Mouse (Mus musculus) ZHBTc4 (cell line): ENCODE measurements around the gene Lpcat2b.
"Not testable (repeated sequence)": the region's sequence is repeated elsewhere in the genome, so short reads cannot be mapped to it uniquely, and the experiment has no call there.

Source experiments
- DNase-seq: peaks from one replicate; pipeline ENCODE4 v3.0.0-alpha.2; 2011; ENCODE audit warnings: low read depth, low spot score

Gene Lpcat2b

DNA sequence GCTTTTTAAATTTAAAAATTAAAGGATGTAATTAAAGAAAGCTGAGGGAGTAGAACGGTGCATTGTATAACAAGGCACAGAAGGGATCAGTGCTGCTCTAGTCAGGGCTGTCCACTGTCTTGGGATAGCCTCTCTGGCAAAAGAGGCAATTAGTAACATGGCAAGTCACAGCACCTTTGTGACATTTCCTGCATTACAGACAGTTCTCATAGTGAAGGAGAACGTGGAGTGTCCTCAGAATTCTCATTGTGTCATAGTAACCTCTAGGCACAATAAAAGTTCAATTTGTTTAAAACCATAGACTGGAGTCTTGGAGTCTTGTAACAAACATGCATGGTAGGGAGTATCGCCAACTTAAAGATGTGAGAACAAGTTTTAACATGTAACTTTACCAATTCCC, at the start of gene Lpcat2b:
Lpcat2b (plus strand) TSS at position 301 of the 400 bp plus-strand sequence.
- no peak for DNase-seq

DNA sequence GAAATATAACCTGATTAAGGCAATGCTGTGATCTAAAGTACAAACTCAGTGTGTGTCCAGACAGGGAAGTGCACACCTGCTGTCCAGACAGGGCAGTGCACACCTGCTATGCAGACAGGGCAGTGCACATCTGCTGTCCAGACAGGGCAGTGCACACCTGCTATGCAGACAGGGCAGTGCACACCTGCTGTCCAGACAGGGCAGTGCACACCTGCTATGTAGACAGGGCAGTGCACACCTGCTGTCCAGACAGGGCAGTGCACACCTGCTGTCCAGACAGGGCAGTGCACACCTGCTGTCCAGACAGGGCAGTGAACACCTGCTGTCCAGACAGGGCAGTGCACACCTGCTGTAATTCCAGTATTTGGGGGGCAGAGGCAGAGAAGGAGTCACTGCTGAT, 44.9 kb upstream of the Lpcat2b start:
- not testable (repeated sequence) for DNase-seq

DNA sequence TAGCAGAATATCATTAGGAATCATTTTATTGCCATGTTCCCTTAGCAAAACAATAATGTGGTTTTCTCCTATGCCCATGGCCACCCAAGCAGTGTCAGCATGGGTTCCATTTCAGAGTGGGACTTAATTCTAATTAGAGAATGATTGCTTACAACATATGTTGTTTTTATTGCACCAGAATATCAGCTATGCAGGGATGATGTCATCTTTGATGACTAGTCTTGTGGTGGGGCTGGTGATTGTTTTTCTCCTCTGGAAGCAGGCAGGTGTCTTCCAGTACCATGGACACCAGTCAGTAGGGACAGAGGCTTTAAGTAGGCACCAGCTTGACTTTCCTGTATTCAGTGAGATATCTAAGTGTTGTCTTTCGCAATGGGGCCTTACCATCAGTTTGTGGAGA, 43.6 kb upstream of the Lpcat2b start:
- no peak for DNase-seq

DNA sequence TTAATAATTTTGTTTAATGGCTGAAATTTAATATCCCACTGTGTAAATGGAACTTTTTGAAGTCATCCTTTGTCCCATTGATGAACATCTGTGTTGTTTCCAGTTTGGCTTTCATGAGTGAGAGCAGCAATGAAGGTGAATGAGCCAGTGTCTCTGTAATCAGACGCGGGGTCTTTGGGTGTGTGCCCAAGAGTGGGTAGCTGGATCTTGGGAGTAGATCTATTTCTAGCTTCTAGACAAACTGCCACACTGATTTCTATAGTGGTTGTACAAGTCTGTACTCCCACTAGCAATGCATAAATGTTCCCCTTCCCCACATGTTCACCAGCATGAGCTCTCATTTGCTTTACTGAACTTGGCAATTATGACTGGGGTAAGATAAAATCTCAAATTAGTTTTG, 42.0 kb upstream of the Lpcat2b start:
- no peak for DNase-seq

GRCm38 (mm10) chr5:107394437-107394836, 36.9 kb upstream of the Lpcat2b start:
- DNase-seq, result no peak

GRCm38 (mm10) chr5:107402436-107402835, 28.9 kb upstream of the Lpcat2b start, which contains the start of gene Ephx4:
Ephx4 (plus strand) TSS chr5:107402736.
- DNase-seq, result no peak

- DNase-seq, result peak; percentile 67
Observed at GRCm38 (mm10) chr5:107403011-107403946, 28.1 kb upstream of the Lpcat2b start.

- DNase-seq, result no peak
Observed at GRCm38 (mm10) chr5:107403947-107404684, 27.2 kb upstream of the Lpcat2b start.

GRCm38 (mm10) chr5:107405361-107405760, 26.0 kb upstream of the Lpcat2b start:
- no peak for DNase-seq

GRCm38 (mm10) chr5:107410305-107410704, 21.0 kb upstream of the Lpcat2b start:
- no peak for DNase-seq

- no peak for DNase-seq
Observed at GRCm38 (mm10) chr5:107411326-107411725, 20.0 kb upstream of the Lpcat2b start.

- DNase-seq, result no peak
Observed at GRCm38 (mm10) chr5:107412285-107412684, 19.1 kb upstream of the Lpcat2b start.

- DNase-seq, result no peak
Observed at GRCm38 (mm10) chr5:107415098-107415497, 16.3 kb upstream of the Lpcat2b start.

DNA sequence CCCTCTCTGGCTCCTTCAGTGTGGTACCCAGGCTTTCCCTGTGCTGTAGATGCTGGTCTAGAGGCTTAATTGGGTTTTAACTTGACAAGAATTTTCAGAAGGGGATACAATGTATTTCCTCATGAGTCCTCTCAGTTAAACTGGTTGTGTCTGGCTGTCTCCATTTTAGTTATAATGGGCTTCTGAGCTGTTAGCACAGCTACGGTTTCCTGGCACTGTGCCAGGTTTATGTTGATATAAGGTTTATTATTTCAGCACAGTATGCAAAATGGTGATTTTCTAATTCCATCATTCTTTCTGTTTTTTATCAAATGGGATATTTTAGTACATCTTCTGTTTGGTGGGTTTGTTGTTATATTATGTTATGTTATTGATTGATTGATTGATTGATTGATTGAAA, 9.7 kb upstream of the Lpcat2b start:
- no peak for DNase-seq

DNA sequence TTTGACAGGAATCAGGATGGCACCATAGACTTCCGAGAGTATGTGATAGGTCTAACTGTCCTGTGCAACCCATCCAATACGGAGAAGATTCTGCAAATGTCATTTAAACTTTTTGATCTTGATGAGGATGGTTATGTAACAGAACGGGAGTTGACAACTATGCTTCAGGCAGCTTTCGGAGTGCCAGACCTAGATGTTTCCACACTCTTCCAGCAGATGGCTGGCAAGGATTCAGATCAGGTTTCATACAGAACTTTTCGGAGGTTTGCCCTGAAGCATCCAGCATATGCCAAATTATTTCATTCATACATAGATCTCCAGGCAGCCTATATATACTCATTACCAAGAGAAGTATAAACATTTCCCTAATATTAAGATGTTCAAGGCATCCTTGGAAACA, 2.7 kb downstream of the Lpcat2b start:
- no peak for DNase-seq

DNA sequence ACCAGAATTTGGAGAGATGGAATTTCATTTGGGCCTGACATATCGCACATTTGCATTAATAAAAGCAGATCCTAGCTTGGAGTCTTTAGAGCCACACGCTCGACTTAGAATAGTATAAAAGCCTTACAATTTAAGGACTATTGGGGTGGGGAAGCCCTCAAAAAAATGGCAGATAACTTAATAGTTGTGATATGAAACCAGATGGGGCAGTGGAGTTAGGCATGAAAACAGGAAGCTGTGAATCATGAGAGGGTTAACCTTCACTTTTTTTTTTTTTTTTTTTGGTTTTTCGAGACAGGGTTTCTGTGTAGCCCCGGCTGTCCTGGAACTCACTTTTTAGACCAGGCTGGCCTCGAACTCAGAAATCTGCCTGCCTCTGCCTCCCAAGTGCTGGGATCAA, 4.8 kb downstream of the Lpcat2b start:
- no peak for DNase-seq

GRCm38 (mm10) chr5:107436587-107437209, 5.3 kb downstream of the Lpcat2b start:
- peak; percentile 9 for DNase-seq

GRCm38 (mm10) chr5:107437464-107438281, 6.3 kb downstream of the Lpcat2b start, which contains the start of gene Btbd8:
Btbd8 (plus strand) TSS chr5:107437997.
- peak; percentile 97 for DNase-seq

- no peak for DNase-seq
Observed at GRCm38 (mm10) chr5:107438353-107438752, 7.0 kb downstream of the Lpcat2b start.

- DNase-seq, result no peak
Observed at GRCm38 (mm10) chr5:107441881-107442280, 10.5 kb downstream of the Lpcat2b start.

- no peak for DNase-seq
Observed at GRCm38 (mm10) chr5:107444251-107444650, 12.9 kb downstream of the Lpcat2b start.
